Mouse (Mus musculus) erythroblast, embryonic 14.5 days (primary cell): ENCODE measurements around the gene Psma3. TPM values are rescaled to one million over a fixed set of nuclear protein-coding genes. Genes with fewer than 3 reads are reported as not detected.

Source experiments
- H3K27me3 ChIP-seq: 2 replicates; pipeline ENCODE4 v1.6.1; 2012; ENCODE audit warnings: inconsistent platforms; ENCODE audit not compliant: control insufficient read depth
- H3K36me3 ChIP-seq: 2 replicates; pipeline ENCODE4 v1.6.1; 2012; ENCODE audit warnings: mild to moderate bottlenecking, inconsistent platforms; ENCODE audit not compliant: control insufficient read depth
- H3K4me1 ChIP-seq: 2 replicates; pipeline ENCODE4 v1.6.1; 2012; ENCODE audit warnings: inconsistent platforms; ENCODE audit not compliant: control insufficient read depth
- H3K4me3 ChIP-seq: replicated peaks from 2 replicates; pipeline ENCODE3; 2012; ENCODE audit warnings: moderate library complexity, mild to moderate bottlenecking, inconsistent platforms
- H3K9me3 ChIP-seq: 2 replicates; pipeline ENCODE4 v1.6.1; 2012; ENCODE audit warnings: low read length, inconsistent platforms, mixed read lengths; ENCODE audit not compliant: control insufficient read depth
- GATA1 ChIP-seq: IDR thresholded peaks from 2 replicates; pipeline ENCODE4 v1.6.1; 2012; ENCODE audit warnings: low read length, inconsistent platforms, mixed read lengths
- TAL1 ChIP-seq: IDR thresholded peaks from 3 replicates; pipeline ENCODE4 v1.6.1; 2012; ENCODE audit warnings: low read length, inconsistent platforms, mixed read lengths
- polyA plus RNA-seq: library from polyadenylated mRNA; stranded (reverse); fragments of >175 nt; gene quantifications from 2 replicates; pipeline ENCODE4 v1.2.3, GENCODE M21; 2012

The Psma3 gene
- polyA plus RNA-seq, 1 experiment: 2.3 TPM

DNA sequence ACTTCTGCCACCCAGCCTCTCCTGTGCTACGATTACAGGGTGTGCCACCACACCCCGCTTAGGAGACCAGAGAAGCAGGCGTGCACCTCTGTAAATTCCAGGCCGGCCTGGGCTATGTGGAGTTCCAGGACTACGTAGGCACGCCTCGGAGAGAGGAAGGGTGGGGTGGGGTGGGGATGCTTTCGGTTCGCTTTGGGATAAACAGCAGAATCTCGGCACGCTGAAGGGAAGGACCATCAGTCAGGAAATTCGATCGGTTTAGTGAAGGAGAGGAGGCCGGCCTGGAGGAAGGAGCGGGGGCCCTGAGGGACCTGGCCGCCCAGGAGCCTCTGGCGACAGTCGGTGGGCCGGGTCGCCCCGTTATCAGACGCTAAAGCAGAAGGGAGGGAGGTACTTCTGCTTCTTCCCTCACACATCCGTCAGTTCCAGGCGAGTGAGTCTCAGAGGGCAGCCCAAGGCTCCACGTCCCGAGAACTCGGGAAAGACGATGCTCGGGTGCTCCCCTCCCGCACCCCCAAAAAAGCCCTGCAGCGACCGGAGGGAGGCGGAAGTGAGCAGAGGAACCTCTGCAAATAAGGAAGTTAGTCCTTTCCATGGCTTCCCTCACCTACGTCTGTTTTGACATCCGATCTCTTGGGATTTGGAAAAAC, 6.2 kb upstream of the Psma3 start:
- H3K36me3 ChIP-seq: peaks cover 14% of the 10 kb centered on the region
- TF ChIP-seq GATA1 (no peak), TAL1 (no peak)
- peaks cover 23% of the 10 kb centered on the region for H3K4me1 ChIP-seq

DNA sequence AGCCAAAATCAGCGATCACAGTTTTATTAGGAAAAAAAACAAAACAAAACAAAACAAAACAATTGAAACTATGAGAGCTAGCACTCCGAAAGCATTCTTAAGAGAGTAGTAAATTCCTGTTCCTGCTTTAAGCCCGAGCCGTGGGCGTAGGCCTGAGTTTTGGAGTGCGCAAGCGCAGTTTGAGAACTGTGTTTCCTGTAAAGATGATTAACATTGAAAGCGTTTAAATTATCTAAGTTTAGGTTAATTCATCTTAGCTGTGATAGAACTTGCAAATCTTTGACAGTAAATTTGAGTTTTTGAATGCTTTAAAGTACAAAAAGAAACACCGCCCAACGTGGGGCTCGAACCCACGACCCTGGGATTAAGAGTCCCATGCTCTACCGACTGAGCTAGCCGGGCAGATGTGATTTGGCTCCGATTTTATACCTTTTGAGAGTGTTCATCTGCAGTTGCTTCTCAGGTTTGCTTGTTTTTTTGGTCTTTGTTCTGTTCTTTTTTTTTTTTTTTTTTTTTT, 5.6 kb upstream of the Psma3 start:
- H3K36me3 ChIP-seq: peaks cover 8% of the 10 kb centered on the region
- peaks cover 27% of the 10 kb centered on the region for H3K4me1 ChIP-seq
- H3K4me3 ChIP-seq: peak overlapping the region; percentile 77
- no peaks in the 10 kb centered on the region for H3K9me3 ChIP-seq
- no peaks in the 10 kb centered on the region for H3K27me3 ChIP-seq
- no peak for TF ChIP-seq TAL1
- TF ChIP-seq GATA1: no peak

More for the DNA sequence above, 6.2 kb upstream of the Psma3 start:
- H3K9me3 ChIP-seq: no peaks in the 10 kb centered on the region
- no peaks in the 10 kb centered on the region for H3K27me3 ChIP-seq
- peak overlapping the region; percentile 77 for H3K4me3 ChIP-seq

GRCm38 (mm10) chr12:70969485-70970184, 4.8 kb upstream of the Psma3 start:
- TF ChIP-seq GATA1: no peak
- TF ChIP-seq TAL1: no peak
- H3K36me3 ChIP-seq: peaks cover 2% of the 10 kb centered on the region; the same call in 1 of the 2 replicates
- no peaks in the 10 kb centered on the region for H3K27me3 ChIP-seq
- H3K9me3 ChIP-seq: no peaks in the 10 kb centered on the region
- peaks cover 31% of the 10 kb centered on the region for H3K4me1 ChIP-seq
- peak overlapping the region; percentile 77 for H3K4me3 ChIP-seq

- TF ChIP-seq TAL1: no peak
- TF ChIP-seq GATA1: no peak
- H3K4me3 ChIP-seq: peak overlapping the region; percentile 91
- H3K27me3 ChIP-seq: no peaks in the 10 kb centered on the region
Observed at GRCm38 (mm10) chr12:70973831-70974230, 590 bp upstream of the Psma3 start.

GRCm38 (mm10) chr12:70975406-70975805, 985 bp downstream of the Psma3 start:
- Histone ChIP-seq H3K4me3 (peak overlapping the region; percentile 91), H3K36me3 (peaks cover 30% of the 10 kb centered on the region), H3K27me3 (no peaks in the 10 kb centered on the region), H3K4me1 (peaks cover 24% of the 10 kb centered on the region), H3K9me3 (no peaks in the 10 kb centered on the region)
- TF ChIP-seq TAL1 (no peak), GATA1 (no peak)

More at GRCm38 (mm10) chr12:70973831-70974230, 590 bp upstream of the Psma3 start:
- Histone ChIP-seq H3K4me1 (peaks cover 32% of the 10 kb centered on the region), H3K36me3 (peaks cover 15% of the 10 kb centered on the region), H3K9me3 (no peaks in the 10 kb centered on the region)

DNA sequence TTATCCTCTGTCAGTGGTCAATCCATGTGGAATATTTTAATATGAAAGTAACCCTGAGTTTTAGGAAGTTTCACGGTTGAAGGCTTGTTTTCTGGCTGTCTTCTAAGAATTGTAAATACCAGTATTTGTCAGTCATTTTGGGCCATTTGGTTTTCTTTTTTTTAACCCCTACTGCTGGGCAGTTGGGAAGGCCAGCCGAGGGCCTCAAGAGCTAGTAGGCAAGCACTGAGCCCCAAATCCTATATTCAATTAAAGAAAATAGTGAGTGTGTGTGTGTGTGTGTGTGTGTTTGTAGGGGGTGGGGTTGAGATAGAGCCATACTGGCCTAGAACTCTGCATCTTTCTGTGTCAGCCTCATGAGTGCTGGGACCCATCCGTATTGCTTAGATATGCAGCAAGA, 1.5 kb downstream of the Psma3 start:
- Histone ChIP-seq H3K9me3 (no peaks in the 10 kb centered on the region), H3K36me3 (peaks cover 34% of the 10 kb centered on the region), H3K27me3 (no peaks in the 10 kb centered on the region), H3K4me1 (peaks cover 24% of the 10 kb centered on the region), H3K4me3 (peak overlapping the region; percentile 91)
- TF ChIP-seq GATA1 (no peak), TAL1 (no peak)

DNA sequence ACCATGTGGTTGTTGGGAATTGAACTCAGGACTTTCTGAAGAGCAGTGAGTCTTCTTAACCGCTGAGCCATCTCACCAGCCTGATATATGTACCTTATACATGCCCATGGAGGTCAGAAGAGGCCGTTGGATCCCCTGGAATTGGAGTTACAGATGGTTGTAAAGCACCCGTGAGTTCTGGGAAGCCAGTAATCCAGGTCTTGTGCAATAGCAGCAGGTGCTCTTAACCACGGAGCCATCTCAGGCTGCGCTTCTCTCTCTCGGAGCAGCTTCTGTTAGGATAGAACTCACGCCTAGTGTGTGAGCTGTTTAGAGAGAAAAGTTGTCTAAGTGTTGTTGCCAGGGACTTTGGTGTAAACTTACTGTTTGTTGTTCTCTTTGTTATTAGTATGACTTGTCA, 3.9 kb downstream of the Psma3 start:
- Histone ChIP-seq H3K27me3 (no peaks in the 10 kb centered on the region), H3K36me3 (peaks cover 53% of the 10 kb centered on the region), H3K4me1 (peaks cover 24% of the 10 kb centered on the region), H3K9me3 (no peaks in the 10 kb centered on the region), H3K4me3 (no peak overlapping the region)
- TF ChIP-seq GATA1: no peak
- TF ChIP-seq TAL1: no peak

DNA sequence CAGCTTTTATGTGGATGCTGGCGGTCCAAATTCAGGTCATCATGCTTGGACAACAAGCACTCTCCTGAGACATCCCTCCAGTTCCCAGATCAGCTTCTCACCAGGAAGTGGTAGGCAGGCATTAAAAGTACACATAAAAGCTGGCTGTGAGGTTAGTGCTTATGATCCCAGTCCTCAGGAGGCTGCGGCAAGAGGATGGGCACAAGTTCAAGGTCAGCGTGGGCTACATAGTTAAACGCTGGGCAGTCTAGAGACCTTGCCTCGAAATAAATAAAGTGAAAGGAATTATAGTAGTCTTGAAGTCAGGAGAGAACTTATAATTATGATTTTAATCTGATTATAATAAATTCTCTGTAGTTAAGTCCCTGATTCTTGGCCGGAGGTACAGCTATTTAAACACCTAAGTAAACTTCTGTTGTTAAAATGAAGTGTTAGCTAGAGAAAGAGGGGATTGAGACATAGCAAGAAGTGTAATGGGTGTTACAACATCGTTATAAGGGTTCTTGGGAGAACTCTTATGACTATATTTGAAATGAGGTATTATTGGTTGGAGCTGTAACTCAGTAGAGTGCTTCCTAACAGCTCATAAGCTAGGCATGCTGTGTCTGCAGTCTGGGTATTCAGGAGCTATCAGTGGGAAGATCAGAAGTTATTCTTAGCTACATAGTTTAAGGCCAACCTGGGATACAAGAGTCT, 10.6 kb downstream of the Psma3 start:
- Histone ChIP-seq H3K4me3 (no peak overlapping the region), H3K36me3 (peaks cover 92% of the 10 kb centered on the region), H3K9me3 (no peaks in the 10 kb centered on the region), H3K4me1 (no peaks in the 10 kb centered on the region; the same call in 1 of the 2 replicates), H3K27me3 (no peaks in the 10 kb centered on the region)
- TF ChIP-seq GATA1 (no peak), TAL1 (no peak)

GRCm38 (mm10) chr12:70997225-70997624, 22.8 kb downstream of the Psma3 start:
- Histone ChIP-seq H3K9me3 (no peaks in the 10 kb centered on the region), H3K4me1 (peaks cover 3% of the 10 kb centered on the region; the same call in 1 of the 2 replicates), H3K27me3 (no peaks in the 10 kb centered on the region), H3K36me3 (peaks cover 74% of the 10 kb centered on the region), H3K4me3 (no peak overlapping the region)
- TF ChIP-seq TAL1 (no peak), GATA1 (no peak)
